Mouse (Mus musculus) embryonic facial prominence, embryonic 13.5 days (tissue): ENCODE data around the gene Amd2. TPM values are rescaled to one million over a fixed set of nuclear protein-coding genes. Genes with fewer than 3 reads are reported as not detected.

Source experiments
- ATAC-seq: fragments of 200-750 bp; cut with Nextera tagmentation; 2 replicates; pipeline ENCODE4 v1.8.0; 2017; ENCODE audit warnings: low read depth; ENCODE audit not compliant: insufficient number of reproducible peaks, insufficient read depth, low FRiP score, low TSS enrichment
- H3K27ac ChIP-seq: fragments of 300-500 bp; sonication (generic); 2 replicates; pipeline ENCODE4 v1.5.1; 2015; ENCODE audit warnings: moderate library complexity, mild to moderate bottlenecking, inconsistent platforms
- H3K27me3 ChIP-seq: fragments of 300-500 bp; sonication (generic); 2 replicates; pipeline ENCODE4 v1.6.1; 2015; ENCODE audit warnings: mild to moderate bottlenecking, inconsistent platforms
- H3K36me3 ChIP-seq: fragments of 300-500 bp; sonication (generic); 2 replicates; pipeline ENCODE4 v1.6.1; 2015; ENCODE audit warnings: mild to moderate bottlenecking, inconsistent platforms
- H3K4me1 ChIP-seq: fragments of 300-500 bp; sonication (generic); 2 replicates; pipeline ENCODE4 v1.6.1; 2015; ENCODE audit warnings: inconsistent platforms
- H3K4me2 ChIP-seq: fragments of 300-500 bp; sonication (generic); 2 replicates; pipeline ENCODE4 v1.6.1; 2015; ENCODE audit warnings: moderate library complexity, mild to moderate bottlenecking, inconsistent platforms
- H3K4me3 ChIP-seq: fragments of 300-500 bp; sonication (generic); 2 replicates; pipeline ENCODE4 v1.5.1; 2015; ENCODE audit warnings: mild to moderate bottlenecking, inconsistent platforms
- H3K9ac ChIP-seq: fragments of 300-500 bp; sonication (generic); 2 replicates; pipeline ENCODE4 v1.6.1; 2015; ENCODE audit warnings: mild to moderate bottlenecking, inconsistent platforms
- H3K9me3 ChIP-seq: fragments of 300-500 bp; sonication (generic); 2 replicates; pipeline ENCODE4 v1.6.1; 2016; ENCODE audit warnings: inconsistent platforms
- WGBS: fragments of 180-500 bp; shearing (Covaris S2); methylation state at CpG from one replicate; pipeline ENCODE4 v1.1.7; 2015; ENCODE audit warnings: mixed read lengths; 5-methylcytosine and 5-hydroxymethylcytosine counted together
- polyA plus RNA-seq: library from polyadenylated mRNA; unstranded; fragments of >200 nt; fragmentation: Nextera tagmentation; extraction: Ambion mirVana; gene quantifications from 2 replicates; pipeline ENCODE4 v1.2.1, GENCODE M21; 2015

Amd2 gene
- 3.4 and 4.1 TPM in 2 replicates for polyA plus RNA-seq

- Histone ChIP-seq H3K4me2 (no peak within 1 kb of the TSS), H3K4me3 (no peak within 1 kb of the TSS), H3K27me3 (no peaks in the 10 kb centered on the region), H3K9me3 (no peaks in the 10 kb centered on the region), H3K36me3 (no peaks in the 10 kb centered on the region), H3K4me1 (no peaks in the 10 kb centered on the region), H3K9ac (no peak within 1 kb of the TSS), H3K27ac (no peak within 1 kb of the TSS)
- ATAC-seq = no peak
- 91% methylated on average over 8 of the region's 8 CpGs for WGBS
Observed at GRCm38 (mm10) chr10:35711792-35712191, at the start of gene Amd2. Gene Amd2, minus strand, starts transcription at chr10:35711892.

GRCm38 (mm10) chr10:35761280-35761679 lies 49.6 kb upstream of the Amd2 start:
- H3K4me2 ChIP-seq = no peak overlapping the region
- 78% methylated on average over 3 of the region's 3 CpGs for WGBS
- H3K27me3 ChIP-seq = no peaks in the 10 kb centered on the region
- ATAC-seq = no peak
- H3K4me3 ChIP-seq = no peak overlapping the region
- H3K9me3 ChIP-seq = no peaks in the 10 kb centered on the region
- no peaks in the 10 kb centered on the region for H3K4me1 ChIP-seq
- H3K36me3 ChIP-seq = no peaks in the 10 kb centered on the region
- no peak overlapping the region for H3K9ac ChIP-seq
- H3K27ac ChIP-seq = no peak overlapping the region

- Histone ChIP-seq H3K36me3 (no peaks in the 10 kb centered on the region), H3K9ac (no peak overlapping the region), H3K27ac (no peak overlapping the region), H3K4me3 (no peak overlapping the region), H3K4me1 (no peaks in the 10 kb centered on the region), H3K4me2 (no peak overlapping the region), H3K27me3 (no peaks in the 10 kb centered on the region), H3K9me3 (no peaks in the 10 kb centered on the region)
- 89% methylated on average over 2 of the region's 2 CpGs for WGBS
- no peak for ATAC-seq
Observed at GRCm38 (mm10) chr10:35737639-35738038, 25.9 kb upstream of the Amd2 start.

- ATAC-seq = no peak
- Histone ChIP-seq H3K4me3 (no peak overlapping the region), H3K4me1 (no peaks in the 10 kb centered on the region), H3K9me3 (no peaks in the 10 kb centered on the region), H3K9ac (no peak overlapping the region), H3K36me3 (no peaks in the 10 kb centered on the region), H3K27ac (no peak overlapping the region), H3K27me3 (no peaks in the 10 kb centered on the region), H3K4me2 (no peak overlapping the region)
Observed at GRCm38 (mm10) chr10:35714266-35714665, 2.6 kb upstream of the Amd2 start.
